Mouse (Mus musculus) left cerebral cortex, adult 11 months (tissue): ENCODE measurements around the gene Ppm1m.

Source experiments
- DNase-seq: peaks from one replicate; pipeline ENCODE4 v3.0.0; 2022; ENCODE audit warnings: low spot score

Ppm1m gene

DNA sequence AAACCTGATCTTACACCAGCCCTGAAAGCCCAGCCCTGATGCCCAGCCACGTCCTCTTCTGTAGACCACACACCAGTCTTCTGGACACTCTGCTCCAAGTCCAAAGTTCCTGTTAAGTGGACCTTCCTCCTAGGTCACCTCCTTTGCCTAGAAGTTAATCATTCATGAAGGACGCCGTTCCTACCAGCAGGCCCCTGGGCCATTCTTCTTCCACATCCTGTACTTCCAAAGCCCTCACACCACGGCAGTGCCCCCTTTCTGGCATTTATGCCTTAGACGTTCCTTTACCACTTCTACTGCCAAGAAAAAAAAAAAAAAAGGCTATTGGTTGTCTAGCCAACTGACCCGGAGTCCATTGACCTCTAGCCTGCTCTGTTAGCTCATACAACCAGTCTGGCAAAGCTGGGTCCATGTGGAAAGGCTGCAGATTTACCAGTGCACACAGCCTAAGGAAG is 41.5 kb downstream of the Ppm1m start, which contains the start of gene Glyctk:
Gene Glyctk, minus strand, starts transcription at position 102 of the 455 bp plus-strand sequence.
- DNase-seq = no peak

DNA sequence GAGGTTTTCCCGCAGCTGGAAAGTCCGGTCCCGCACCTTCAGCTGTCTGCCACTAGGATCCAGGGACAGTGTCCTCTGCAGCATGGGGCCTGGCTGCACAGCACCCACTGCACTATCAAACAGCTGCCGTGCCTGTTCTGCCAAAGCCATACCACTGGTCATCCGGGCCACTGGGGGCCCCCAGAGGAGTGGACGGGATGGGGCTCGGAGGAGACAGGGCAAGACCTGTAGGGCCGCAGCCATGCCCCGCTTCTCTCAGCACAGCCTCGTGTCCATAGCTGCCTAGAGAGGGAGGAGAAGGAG is 42.0 kb downstream of the Ppm1m start:
- no peak for DNase-seq

DNA sequence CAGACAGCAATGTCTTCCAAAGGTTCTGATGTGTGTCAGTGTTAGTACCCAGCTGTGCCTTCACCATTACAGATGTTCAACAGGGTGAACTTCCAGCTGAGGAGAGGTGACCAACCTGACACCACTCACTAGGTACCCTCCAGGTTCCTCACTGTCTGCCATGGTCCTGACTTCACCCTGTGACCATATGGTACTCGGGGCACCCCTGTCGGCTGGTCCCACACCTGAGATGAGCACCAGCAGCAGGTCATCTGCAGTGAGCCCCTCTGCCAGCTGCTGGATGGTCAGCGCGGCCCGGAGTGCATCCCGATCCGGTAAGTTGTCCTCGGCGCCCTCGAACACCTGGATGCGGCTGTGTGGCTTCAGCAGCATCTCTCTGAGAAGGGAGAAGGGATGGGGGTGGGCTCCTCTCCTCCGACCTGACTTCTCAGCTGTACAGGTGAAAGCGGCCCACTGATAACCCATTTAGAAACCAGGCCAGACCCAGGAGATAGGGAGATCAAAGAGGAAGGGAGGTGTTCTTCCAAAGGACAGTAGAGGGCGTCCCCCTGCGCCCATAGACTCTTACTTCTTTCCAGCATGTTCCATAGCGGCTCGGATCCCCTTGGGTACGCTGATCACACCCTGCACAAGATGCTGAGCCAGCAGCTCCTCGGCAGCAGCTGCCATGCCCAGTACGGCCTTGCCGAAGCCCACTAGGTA is 42.5 kb downstream of the Ppm1m start:
- no peak for DNase-seq

- DNase-seq = no peak
Measured at GRCm38 (mm10) chr9:106156419-106156818, 43.1 kb downstream of the Ppm1m start.

DNA sequence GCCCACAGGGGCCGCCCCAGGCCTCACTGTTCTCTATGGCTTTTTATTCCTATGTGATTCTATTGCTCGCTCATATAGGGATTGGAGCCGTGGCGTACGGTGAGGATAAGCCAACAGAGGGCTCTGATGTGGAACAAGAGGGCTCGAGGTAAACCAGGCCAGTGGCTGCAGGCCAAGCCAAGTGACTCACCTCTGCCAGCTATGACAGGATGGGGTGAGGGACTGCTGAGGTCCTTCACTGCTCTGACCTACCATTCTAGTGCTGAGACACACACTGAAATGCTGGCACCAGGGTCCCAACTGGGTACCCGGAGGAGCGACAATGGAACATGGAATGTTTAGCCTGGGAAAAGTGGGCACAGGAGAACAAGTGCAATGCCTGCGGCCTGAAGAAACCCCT is 45.4 kb downstream of the Ppm1m start:
- DNase-seq = no peak

DNA sequence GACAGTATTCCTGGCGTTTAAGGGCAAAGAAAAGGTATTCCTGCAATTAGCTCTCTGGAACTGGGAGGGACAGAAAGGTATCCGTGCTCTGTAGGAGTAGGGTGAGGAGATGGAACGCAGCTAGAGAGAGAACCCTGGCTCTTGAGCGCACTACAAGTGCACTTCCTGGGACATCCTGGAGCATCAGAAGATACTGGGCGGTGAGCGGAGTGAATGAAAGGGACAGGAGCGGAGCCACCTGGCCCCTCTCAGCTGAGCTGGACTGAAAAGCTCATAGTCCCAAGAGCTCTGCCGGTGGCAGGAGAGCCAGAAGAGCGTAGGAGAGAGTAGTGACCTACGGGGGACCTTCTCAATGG is 50.2 kb downstream of the Ppm1m start:
- no peak for DNase-seq

- no peak for DNase-seq
Measured at GRCm38 (mm10) chr9:106148541-106149398, 50.8 kb downstream of the Ppm1m start.

DNA sequence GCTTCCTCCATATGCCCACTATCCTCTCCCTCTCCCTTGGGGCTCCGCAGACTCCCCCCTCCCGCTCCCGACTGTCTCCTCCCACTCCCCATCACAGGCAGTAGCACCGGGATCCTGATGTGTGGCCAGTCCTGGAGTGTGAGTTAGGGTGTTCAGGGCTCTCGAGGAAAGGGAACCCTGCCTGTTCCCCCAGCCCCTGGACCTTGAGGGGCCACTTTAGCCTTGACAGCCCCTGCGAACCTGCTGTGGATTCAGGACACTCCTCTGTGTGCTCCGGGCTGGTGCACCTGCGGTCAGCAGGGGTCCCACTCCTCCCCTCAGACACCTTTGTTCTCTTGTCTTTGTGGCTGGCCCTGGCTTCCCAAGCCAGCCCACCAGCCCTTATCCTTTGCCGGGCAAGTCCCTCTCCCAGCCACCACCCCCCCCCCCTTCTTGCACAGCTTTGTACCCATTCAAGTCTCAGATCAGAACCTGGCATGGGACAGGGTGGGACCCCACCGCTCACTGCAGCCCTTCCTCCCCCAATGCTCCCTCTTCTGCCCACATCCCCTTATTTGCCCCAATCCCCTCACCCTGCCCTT is 51.6 kb downstream of the Ppm1m start:
- DNase-seq = no peak

- no peak for DNase-seq
Measured at GRCm38 (mm10) chr9:106147281-106147680, 52.3 kb downstream of the Ppm1m start.

DNA sequence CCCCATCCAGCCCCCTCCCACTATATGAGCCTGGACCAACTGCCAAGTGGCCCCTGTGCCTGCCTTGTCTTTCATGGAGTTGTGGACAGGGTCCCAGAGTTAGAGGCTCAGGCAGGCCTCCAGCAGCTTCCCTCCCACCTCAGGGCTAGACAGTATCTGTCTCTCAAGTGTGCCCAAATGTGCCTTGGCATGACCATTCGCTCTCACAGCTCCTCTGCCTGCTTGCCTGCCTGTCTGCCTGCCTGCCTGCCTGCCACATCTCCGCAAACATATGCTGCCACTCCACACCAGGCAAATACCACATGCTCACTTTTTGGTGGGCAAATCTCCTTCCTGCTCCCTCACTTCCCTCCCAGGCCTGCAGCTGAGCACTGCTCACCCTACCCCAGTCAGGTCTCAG is 54.0 kb downstream of the Ppm1m start:
- DNase-seq = no peak
